Mouse (Mus musculus): ENCODE data around the gene Arid2. TPM values are rescaled to one million over a fixed set of nuclear protein-coding genes. Genes with fewer than 3 reads are reported as not detected.

Arid2 gene
- total and polyA plus RNA-seq, 3 experiments = 8.0 to 21.1 (median 20.1) TPM

GRCm38 (mm10) chr15:96286935-96287292, 404 bp upstream of the Arid2 start:
- peak overlapping the region; percentile 89 for H3K9ac ChIP-seq (ENCODE audit: low read depth, low read length)
- peak overlapping the region; percentile 98 for H3K27ac ChIP-seq
- intact Hi-C loops (cut with DNase I) = loop anchor here (5.0 to 10.0 kb wide), 2 partner anchors 410 to 492 kb away; partner anchors contain the start of genes Ano6 and Slc38a2
- H3K4me1 ChIP-seq (ENCODE audit: control insufficient read depth, insufficient read depth, low read length) = peaks cover 7% of the 10 kb centered on the region
- peak overlapping the region; percentile 92 for H3K4me3 ChIP-seq
- no peak for TF ChIP-seq CTCF (IDR thresholded peaks at IDR 0.05)
- no peak for TF ChIP-seq EP300 (IDR thresholded peaks at IDR 0.05; ENCODE audit: insufficient read depth, low read depth, low read length)
- TF ChIP-seq POLR2A (IDR thresholded peaks at IDR 0.05; ENCODE audit: insufficient read depth, low read depth, low read length) = no peak
- no peaks in the 10 kb centered on the region for H3K27me3 ChIP-seq (ENCODE audit: control insufficient read depth, insufficient read depth, low read length)
- peaks cover 22% of the 10 kb centered on the region for H3K36me3 ChIP-seq (ENCODE audit: control insufficient read depth, insufficient read depth, low read length)
- DNase-seq = no peak
- WGBS = 19% methylated on average over 54 of the region's 63 CpGs
- no peaks in the 10 kb centered on the region for H3K79me2 ChIP-seq (replicated peaks; ENCODE audit: control insufficient read depth, insufficient read depth, low read length)

DNA sequence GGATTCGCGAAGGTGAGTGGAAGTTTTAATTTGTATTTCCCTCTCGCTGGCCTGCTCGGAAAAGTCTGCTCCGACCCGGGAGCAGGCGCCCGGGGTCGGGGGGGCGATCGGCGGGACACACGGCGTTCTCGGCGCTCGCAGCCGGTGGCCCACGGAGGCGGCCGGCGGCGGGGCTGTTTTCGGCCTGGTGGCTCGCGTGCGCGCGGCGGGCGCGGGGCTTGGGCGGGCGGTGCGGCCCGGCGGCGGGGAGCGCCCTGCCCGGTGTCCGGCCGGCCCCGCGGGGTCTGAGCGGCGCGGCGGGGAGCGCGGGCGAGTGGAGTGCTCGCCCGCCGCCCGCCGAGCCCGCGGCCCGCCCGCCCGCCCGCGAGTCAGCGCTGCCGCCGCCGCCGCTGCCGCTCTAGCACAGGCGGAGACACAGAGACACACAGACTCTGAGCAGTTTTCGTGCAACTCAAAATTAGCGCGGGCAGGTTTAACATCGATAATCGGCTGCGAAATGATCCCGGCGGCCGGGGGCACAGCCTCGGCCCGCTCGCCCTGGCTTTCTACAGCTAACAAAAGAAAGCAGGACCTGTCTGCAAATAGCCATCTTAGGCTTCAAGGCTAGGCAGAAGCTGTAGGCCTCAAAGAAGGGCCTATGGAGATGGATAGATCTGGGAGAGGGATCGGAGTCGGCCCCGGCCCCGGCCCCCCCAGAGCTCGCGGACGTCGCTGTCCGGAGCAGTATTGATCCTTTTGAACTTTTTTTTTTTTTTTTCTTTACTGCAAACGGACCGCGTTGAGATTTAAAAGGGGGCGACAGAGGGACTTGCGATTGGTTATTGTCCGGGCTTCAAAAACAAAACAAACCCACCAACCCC, 888 bp downstream of the Arid2 start:
- TF ChIP-seq POLR2A (IDR thresholded peaks at IDR 0.05; ENCODE audit: insufficient read depth, low read depth, low read length) (no peak), CTCF (IDR thresholded peaks at IDR 0.05) (no peak), EP300 (IDR thresholded peaks at IDR 0.05; ENCODE audit: insufficient read depth, low read depth, low read length) (no peak)
- Histone ChIP-seq H3K27me3 (ENCODE audit: control insufficient read depth, insufficient read depth, low read length) (no peaks in the 10 kb centered on the region), H3K36me3 (ENCODE audit: control insufficient read depth, insufficient read depth, low read length) (peaks cover 24% of the 10 kb centered on the region), H3K4me3 (peak overlapping the region; percentile 92), H3K79me2 (replicated peaks; ENCODE audit: control insufficient read depth, insufficient read depth, low read length) (no peaks in the 10 kb centered on the region), H3K9ac (ENCODE audit: low read depth, low read length) (peak overlapping the region; percentile 89), H3K27ac (peak overlapping the region; percentile 98), H3K4me1 (ENCODE audit: control insufficient read depth, insufficient read depth, low read length) (peaks cover 8% of the 10 kb centered on the region)
- intact Hi-C loops (cut with DNase I) = loop anchor here (5.0 to 10.0 kb wide), 2 partner anchors 409 to 493 kb away; partner anchors contain the start of genes Ano6 and Slc38a2
- 5% methylated on average over 91 of the region's 97 CpGs for WGBS
- DNase-seq = peak; percentile 72 to 77

DNA sequence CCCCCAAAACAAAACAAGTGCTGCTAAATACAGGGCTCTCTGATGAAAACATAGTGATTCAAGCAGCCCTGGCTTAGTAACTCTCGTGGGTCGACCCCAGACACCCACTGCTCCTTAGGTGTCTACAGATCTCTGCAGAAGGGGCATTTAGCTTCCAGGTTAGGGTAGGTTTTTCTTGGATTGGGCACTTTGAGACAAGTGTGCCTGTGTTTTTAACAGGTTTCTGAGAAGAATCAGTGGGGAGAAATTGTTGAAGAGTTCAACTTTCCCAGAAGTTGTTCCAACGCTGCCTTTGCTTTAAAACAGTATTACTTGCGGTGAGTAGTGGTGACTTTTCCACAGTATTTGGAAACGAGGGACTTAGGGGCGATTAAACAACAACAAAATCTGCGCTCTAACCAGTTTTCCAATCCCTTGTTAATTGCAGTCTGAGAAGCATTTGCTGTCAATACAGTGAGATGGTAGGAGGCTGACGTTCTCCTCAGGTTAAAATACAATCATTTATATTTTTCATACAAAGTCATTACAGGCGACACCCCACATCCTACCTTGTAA, 1.6 kb downstream of the Arid2 start:
- peak overlapping the region; percentile 93 for H3K27ac ChIP-seq
- no peaks in the 10 kb centered on the region for H3K79me2 ChIP-seq (replicated peaks; ENCODE audit: control insufficient read depth, insufficient read depth, low read length)
- intact Hi-C loops (cut with DNase I) = loop anchor here (5.0 to 10.0 kb wide), 2 partner anchors 408 to 494 kb away; partner anchors contain the start of genes Ano6 and Slc38a2
- no peaks in the 10 kb centered on the region for H3K27me3 ChIP-seq (ENCODE audit: control insufficient read depth, insufficient read depth, low read length)
- no peak for TF ChIP-seq CTCF (IDR thresholded peaks at IDR 0.05)
- TF ChIP-seq POLR2A (IDR thresholded peaks at IDR 0.05; ENCODE audit: insufficient read depth, low read depth, low read length) = no peak
- TF ChIP-seq EP300 (IDR thresholded peaks at IDR 0.05; ENCODE audit: insufficient read depth, low read depth, low read length) = no peak
- H3K4me1 ChIP-seq (ENCODE audit: control insufficient read depth, insufficient read depth, low read length) = peaks cover 6% of the 10 kb centered on the region
- 3% methylated on average over 9 of the region's 9 CpGs for WGBS
- no peak for DNase-seq
- H3K9ac ChIP-seq (ENCODE audit: low read depth, low read length) = peak overlapping the region; percentile 89
- H3K36me3 ChIP-seq (ENCODE audit: control insufficient read depth, insufficient read depth, low read length) = peaks cover 25% of the 10 kb centered on the region
- H3K4me3 ChIP-seq = peak overlapping the region; percentile 80

DNA sequence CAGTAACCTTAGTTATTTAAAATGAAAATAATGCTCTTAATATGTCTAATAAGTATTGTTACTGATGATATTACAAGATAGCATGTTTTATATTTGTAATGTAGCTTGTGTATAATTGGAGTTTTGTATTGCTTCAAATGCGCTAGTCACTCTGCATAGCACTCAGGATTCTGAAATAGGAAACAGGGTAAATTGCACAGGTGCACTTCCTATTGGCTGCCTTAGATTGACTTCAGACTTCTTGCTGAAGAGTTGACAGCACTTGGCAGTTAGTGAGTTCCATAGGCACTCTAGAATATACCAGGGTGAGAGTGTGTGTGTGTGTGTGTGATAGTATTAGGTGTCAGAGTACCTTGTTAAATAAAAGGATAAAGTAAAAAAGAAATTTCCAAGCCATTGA, 2.7 kb downstream of the Arid2 start:
- H3K79me2 ChIP-seq (replicated peaks; ENCODE audit: control insufficient read depth, insufficient read depth, low read length) = peaks cover under 1% of the 10 kb centered on the region; the same call in 1 of the 2 replicates
- TF ChIP-seq CTCF (IDR thresholded peaks at IDR 0.05) = no peak
- TF ChIP-seq POLR2A (IDR thresholded peaks at IDR 0.05; ENCODE audit: insufficient read depth, low read depth, low read length) = no peak
- TF ChIP-seq EP300 (IDR thresholded peaks at IDR 0.05; ENCODE audit: insufficient read depth, low read depth, low read length) = no peak
- WGBS = 55% methylated on average over 1 of the region's 1 CpGs
- intact Hi-C loops (cut with DNase I) = no loop called here
- peaks cover 4% of the 10 kb centered on the region for H3K4me1 ChIP-seq (ENCODE audit: control insufficient read depth, insufficient read depth, low read length)
- H3K27ac ChIP-seq = peak overlapping the region; percentile 93; the same call in 1 of the 2 replicates
- H3K9ac ChIP-seq (ENCODE audit: low read depth, low read length) = no peak overlapping the region
- H3K36me3 ChIP-seq (ENCODE audit: control insufficient read depth, insufficient read depth, low read length) = peaks cover 26% of the 10 kb centered on the region
- DNase-seq = no peak
- H3K27me3 ChIP-seq (ENCODE audit: control insufficient read depth, insufficient read depth, low read length) = no peaks in the 10 kb centered on the region
- no peak overlapping the region for H3K4me3 ChIP-seq

GRCm38 (mm10) chr15:96293444-96293843, 6.1 kb downstream of the Arid2 start:
- TF ChIP-seq CTCF (IDR thresholded peaks at IDR 0.05) (no peak), POLR2A (IDR thresholded peaks at IDR 0.05; ENCODE audit: insufficient read depth, low read depth, low read length) (no peak), EP300 (IDR thresholded peaks at IDR 0.05; ENCODE audit: insufficient read depth, low read depth, low read length) (no peak)
- H3K79me2 ChIP-seq (replicated peaks; ENCODE audit: control insufficient read depth, insufficient read depth, low read length) = peaks cover 8% of the 10 kb centered on the region
- WGBS = 57% methylated on average over 3 of the region's 3 CpGs
- intact Hi-C loops (cut with DNase I) = loop anchor here (2.0 kb wide), 1 partner anchor 21 kb away; no protein-coding TSS in a partner anchor
- no peak for DNase-seq
- no peak overlapping the region for H3K9ac ChIP-seq (ENCODE audit: low read depth, low read length)
- peaks cover 33% of the 10 kb centered on the region for H3K36me3 ChIP-seq (ENCODE audit: control insufficient read depth, insufficient read depth, low read length)
- H3K4me1 ChIP-seq (ENCODE audit: control insufficient read depth, insufficient read depth, low read length) = peaks cover 9% of the 10 kb centered on the region
- H3K4me3 ChIP-seq = no peak overlapping the region
- no peak overlapping the region for H3K27ac ChIP-seq
- H3K27me3 ChIP-seq (ENCODE audit: control insufficient read depth, insufficient read depth, low read length) = no peaks in the 10 kb centered on the region

Measured in heart, adult 2 months (tissue).